Mouse (Mus musculus): ENCODE data around the gene Golga2.

Gene Golga2

DNA sequence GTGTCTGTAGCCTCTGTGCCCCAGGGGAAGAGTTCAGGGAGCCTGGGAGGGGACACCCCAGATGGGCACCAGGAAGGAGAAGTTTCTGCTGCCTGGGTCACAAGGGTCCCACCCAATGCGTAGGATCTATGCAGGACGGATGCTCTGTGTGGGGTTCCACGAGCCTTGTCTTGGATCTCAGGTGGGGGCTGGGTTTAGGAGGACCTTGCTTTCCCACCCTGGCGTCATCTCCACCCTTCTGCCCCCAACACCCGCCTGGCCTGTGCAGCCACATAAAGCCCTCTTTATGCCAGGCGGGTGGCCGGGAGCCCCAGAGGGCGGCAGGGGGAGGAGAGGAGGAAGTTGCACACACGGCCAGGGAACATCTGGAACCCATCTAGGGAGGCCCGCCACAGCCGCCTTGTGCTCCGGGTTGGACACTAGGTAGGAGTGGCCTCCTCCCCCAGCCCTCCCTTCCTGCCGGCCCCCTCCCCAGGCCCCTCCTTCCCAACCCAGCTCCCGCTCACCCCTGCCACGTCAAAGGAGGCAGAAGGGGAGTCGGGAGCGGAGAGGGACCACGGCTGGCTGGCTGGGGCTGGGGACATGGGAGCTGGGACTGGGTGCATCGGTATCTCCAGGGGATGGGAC, 30.7 kb downstream of the Golga2 start:
- no peak for DNase-seq (ENCODE audit: low spot score in 2 of 2)

DNA sequence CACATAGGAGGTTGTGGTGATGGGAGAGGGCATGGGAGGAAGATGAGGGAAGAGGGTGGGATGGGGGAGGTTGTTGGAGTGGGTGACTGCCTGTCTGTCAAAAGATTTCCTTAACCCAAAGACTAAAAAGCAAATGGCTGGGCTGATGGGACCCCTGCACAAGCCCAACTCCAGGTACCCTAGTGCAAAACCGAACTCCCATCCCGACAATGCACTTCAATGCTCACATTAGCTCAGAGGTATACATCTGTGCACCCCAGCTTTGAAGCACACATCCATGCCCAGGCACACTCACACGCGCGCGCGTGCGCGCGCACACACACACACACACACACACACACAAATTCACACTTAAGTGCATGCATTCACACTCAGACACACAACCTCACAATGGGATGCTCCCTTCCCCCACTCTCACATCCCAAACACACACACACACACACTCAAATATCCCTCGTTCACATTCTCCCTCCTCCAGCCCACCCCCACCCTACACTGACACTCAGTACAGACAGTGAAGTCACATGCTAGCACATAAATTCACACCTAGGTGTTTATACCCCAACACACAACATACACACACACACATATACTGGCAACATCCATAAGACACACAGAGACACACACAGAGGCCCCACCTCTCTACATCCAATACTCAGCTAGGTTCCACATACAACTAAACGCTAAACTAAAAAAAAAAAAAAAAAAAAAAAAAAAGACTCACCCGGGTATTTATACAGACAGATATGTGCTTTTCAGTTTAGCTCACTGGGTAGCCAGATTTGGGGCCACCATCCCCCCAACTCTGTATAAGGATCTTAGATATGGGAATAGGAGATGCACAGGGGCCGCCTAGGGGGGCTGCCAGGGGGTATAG, 31.8 kb downstream of the Golga2 start:
- no peak for DNase-seq (ENCODE audit: low spot score in 2 of 2)

DNA sequence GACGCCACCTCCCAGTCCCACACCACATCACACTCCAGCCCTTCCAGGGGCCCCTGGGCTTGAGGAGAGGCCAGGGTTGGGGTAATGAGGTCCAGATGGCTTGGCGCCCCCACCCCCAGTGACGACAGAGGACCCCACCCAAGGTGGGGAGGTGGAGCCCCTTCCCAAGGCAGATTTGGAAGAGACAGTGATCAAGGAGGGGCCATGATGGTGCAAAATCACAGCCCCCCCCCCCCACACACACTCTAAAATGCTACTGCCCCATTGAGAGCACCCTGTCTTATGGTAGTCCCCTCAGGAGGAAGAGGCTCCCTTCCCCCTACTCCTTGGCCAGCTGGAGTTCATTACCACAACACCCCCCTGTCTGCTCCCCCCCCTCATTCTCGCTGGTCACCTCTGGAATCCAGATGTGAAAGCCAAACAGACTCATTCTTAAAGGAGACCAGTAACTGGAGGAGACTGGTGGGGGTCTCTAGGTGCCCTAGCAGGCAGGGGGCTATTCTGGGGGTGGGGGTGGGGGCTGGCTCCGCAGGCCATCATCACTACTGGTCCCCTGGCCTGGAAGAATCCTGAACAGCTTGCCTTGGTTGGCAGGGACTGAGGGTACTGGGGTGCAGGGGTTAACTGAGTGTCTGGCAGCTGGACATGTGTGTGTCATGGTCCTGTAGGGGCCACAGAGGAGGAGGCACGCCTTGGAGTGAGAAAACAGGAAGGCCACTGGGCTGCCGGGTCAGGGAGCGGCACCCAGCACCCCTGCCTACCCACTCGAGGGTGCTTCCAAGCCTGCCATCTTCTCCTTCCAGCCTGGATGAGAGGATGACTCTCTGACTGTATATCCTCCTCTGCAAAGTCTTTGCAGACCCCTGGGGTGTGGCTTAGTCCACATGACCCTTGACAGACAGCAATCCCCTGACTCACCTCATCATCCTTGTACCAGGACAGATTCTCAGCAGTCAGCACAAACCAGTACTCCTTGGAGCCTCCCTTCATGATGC, 32.7 kb downstream of the Golga2 start:
- DNase-seq (ENCODE audit: low spot score in 2 of 2): no peak

DNA sequence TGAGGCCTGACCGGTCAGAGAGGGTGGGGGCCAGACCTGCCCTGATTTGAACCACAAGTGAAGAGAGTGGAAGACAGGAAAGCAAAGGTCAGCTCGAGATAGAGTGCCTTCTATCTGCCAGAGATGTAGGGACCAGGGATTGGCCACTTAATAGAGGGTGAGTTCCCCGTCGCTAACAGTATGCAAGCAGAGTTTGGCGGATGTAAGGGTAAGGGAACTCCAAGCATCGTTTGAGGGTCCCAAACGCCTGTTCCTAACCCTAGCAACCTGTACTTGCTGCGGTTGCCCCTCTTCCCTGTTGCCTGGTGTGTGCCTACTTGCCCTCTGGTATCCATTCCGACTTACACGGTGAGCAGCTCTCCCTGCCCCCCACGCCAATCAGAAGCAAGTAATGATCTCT, 33.5 kb downstream of the Golga2 start:
- no peak for DNase-seq (ENCODE audit: low spot score in 2 of 2)

DNA sequence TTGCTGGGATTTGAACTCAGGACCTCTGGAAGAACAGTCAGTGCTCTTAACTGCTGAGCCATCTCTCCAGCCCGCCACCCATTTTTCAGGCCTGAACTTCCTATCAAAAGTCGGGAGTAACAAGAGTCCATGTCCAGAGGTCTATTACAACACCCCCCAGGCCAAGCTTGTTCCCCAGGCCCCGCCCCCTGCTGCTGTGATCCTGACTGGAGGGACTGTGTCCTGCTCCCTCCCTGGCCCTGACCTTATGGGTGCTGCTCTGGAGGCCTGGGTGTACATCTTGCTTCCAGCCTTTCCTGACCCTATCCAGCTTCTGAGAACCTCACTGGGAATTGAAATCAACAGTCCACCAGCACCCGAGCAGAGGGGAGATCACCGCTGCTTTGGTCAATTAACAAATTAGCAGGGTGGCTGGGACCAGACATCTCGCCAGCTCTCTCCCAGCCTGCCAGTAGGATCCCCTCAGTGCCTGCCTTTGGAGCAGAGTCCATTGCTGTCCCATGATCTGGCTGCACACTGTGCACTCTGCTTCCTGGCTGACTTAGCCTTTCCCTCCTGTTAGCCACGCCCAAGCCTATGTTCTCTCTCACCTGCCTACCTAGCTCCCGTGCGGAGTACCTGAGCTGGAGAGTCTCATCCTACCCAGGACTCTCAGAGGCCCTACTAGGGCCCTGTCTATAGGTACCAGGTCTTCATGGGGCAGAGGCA, 34.6 kb downstream of the Golga2 start:
- no peak for DNase-seq (ENCODE audit: low spot score in 2 of 2)

DNA sequence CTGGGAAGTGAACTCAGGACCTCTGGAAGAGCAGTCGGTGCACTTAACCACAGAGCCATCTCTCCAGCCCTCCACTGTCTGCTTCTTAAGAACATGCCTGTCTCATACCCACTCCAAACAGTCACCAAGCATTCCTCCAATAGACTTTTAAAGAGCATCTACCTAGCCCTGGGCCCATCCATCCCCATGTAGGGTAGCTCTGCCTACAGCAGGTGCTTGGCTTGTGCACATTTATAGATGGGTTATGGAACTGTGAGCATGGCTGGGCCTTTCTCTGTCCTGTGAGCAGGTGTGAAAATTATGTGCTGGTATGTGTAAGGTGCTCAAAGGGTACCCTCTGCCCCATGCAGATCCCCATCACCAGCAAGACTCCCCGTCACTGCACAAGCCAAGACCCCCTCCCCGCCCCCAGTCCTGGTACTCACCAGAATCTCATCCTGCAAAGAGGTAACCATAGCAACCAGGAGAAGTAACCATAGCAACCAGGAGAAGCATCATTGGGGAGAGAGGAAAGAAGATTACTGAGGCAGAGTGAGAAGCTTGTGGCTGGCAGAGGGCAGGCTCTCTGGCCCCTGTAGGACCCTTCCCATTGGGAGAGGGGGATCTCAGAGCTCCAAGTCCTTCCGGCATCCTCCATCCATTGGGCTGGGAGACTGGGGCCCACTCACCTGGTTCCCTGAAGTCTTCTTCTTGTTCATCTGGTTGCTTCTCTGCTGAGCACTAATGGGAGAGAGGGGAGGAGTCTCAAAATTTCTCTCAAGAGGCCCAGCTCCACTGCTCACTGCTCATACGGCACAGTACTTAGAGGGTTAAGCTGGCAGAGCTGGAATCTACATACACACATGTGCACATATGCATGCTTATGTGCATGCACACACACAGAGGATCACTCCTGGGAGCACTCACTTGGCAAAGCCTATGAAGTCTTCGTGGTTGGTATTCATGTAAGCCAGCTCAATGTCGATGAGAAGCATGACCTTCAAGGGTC, 35.9 kb downstream of the Golga2 start:
- DNase-seq (ENCODE audit: low spot score in 2 of 2): no peak

DNA sequence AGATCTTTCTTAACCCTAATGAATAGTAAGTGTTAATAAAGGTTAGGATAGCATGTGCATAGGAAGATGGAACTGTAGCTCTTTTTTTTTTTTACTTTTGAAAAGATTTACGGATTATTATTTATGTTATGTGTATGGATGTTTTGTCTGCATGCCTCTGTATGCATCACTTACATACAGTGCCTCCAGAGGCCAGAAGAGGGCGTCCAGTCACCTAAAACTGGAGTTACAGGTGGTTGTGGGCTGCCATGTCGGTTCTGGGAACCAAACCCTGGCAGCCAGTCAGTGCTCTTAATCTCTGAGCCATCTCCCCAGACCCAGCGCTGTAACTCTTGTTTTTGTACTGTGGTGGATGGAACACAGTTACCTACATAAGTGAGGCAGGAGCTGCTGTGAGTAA, 37.1 kb downstream of the Golga2 start:
- no peak for DNase-seq (ENCODE audit: low spot score in 2 of 2)

DNA sequence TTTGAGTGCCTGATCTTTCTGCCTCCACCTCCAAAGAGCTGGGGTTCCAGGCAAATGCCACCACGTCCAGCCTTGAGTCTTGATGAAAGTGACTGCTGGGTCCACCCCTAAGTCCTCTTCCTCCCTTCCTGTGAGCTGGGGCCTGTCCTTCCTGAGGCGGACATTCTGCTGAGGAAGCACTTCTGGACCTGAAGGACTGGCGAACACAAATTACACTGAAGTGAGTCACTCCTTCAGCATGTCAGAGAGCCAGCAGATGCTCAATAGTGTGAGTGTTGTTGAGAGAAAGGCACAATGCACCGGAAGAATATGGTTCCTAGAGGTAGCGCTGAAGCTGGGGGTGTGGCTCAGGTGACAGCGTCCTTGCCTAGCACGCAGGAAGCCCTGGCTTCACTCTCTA, 38.2 kb downstream of the Golga2 start:
- DNase-seq (ENCODE audit: low spot score in 2 of 2): no peak

DNA sequence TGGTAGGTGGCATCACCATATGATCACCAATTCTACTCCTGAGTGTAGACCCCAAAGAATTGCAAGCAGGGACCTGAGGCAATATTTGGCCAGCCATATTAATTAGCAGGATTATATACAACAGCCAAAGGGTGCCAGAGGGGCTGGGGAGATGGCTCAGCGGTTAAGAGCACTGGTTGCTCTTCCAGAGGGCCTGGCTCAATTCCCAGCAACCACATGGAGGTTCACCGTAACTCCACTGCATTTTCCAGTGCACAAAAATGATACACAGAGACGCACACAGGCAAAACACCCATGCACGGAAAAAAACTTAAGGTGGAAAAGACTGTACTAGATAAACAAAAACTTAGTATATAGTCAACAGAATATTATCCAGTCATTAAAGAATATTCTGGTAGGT, 40.0 kb downstream of the Golga2 start:
- DNase-seq (ENCODE audit: low spot score in 2 of 2): no peak

DNA sequence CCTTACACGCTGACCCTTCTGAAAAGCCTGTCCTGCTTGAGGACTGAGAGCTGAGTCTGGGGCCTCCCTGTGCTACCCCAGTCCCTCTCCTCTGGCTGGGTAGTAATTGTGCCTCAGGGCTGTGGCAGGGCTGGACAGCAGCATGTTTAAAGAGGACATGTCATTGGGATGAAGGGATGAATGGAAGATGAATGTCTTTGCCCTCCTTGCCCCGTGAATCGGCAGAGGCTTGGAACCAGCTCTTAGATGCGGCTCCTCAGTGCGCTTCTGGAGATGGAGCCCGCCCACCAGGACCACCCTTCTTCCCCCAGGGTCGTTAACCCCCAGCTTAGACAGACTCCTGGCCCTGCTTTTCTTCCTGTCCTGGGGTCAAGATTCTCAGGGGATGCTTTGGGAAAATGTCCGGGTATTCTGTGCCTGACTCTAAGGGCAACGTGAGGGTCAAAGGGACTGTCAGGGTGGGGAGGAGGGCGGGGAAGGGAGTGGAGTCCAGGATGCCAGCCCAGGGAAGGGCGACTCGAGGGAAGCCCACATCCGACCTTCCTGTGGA, 41.8 kb downstream of the Golga2 start:
- no peak for DNase-seq (ENCODE audit: low spot score in 2 of 2)

DNA sequence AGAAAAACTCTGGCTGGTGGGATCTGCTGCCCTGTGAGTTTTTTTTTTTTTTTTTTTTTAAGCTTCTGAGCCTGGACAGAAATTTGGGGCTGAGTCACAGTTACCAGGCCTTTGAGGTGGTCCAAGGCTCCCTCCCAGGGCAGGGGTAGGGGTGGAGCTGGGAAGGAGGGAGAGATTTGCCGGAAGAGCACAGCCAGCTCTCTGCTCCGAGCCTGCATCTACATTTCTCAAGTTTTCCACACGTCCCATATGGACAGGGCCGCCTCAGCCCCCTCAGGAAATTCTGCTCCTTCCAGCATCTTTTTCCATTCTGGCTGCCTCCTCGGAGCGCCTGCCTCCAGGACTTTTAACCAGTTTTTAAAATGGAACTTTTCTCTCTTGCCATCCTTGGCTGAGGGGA, 42.3 kb downstream of the Golga2 start:
- DNase-seq (ENCODE audit: low spot score in 2 of 2): no peak

DNA sequence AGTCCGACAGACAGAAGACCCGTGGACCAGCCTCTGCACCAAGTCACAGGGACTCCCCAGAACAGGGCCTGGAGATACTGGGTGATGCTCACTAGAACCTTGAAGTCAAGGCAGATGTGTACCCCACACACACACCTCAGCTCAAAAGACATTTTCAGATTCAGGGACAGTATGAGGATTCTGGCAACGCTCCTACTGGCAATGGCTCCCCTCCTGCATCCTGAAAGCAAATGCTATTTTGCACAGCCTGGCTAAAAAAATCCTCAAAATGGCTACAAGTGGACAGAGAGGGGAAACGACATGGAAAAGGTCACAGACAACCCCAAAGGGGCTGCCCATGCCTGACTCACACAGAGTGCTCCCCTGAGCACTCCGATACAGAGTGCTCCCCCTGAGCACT, 45.0 kb downstream of the Golga2 start:
- no peak for DNase-seq (ENCODE audit: low spot score in 2 of 2)

DNA sequence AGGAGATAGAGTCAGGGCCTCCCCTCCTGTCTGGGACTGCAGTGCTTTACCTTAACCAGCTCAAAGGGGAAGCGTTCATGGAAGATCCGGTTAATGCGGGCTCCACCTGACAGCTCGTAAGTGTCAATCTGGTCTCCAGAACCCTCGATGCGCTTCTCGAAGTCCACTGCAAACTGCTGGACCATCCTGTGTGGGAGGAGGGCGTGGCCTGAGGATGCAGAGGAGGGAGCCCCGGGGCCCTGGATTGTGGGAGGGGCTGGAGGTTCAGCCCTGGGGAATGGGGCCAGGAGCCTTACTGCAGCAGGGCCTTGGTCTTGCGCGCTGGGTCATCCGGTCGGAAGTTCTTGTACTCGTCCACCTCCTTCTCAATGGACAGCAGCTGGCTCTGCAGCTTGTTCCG, 48.7 kb downstream of the Golga2 start:
- no peak for DNase-seq (ENCODE audit: low spot score in 2 of 2)

DNA sequence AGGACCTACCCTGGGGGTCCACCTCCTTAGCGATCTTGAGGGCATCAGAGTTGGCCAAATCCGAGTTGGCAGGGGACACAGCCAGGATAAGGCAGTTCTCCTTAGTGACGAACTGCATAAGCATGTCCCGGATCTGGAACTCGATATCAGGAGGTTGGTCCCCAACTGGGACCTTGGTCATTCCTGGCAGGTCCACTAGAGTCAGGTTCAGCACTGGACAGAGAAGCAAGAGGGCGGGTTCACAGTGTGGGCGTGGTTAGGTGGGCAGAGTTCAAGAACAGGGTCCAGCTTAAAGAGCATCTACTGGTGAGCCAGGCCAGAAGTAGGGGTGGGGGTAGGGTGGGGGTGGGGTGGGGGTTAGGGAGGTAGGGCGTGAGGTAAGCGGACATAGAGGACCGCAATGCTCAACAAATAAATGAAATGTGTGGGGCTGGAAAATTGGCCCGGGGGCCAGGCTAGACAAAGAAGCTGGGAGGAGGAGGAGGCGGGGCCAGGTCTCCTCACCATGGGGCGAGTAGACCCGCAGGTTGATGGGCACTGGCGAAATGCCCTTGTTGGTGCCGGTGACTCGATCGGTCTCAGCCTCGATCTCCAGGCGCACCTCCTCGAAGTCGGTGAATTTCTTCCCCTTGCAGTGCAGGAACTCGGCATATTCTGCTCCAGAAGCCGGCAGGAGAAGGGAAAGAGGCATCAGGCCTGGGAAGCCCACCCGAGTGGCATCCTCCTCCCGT, 52.9 kb downstream of the Golga2 start:
- no peak for DNase-seq (ENCODE audit: low spot score in 2 of 2)

DNA sequence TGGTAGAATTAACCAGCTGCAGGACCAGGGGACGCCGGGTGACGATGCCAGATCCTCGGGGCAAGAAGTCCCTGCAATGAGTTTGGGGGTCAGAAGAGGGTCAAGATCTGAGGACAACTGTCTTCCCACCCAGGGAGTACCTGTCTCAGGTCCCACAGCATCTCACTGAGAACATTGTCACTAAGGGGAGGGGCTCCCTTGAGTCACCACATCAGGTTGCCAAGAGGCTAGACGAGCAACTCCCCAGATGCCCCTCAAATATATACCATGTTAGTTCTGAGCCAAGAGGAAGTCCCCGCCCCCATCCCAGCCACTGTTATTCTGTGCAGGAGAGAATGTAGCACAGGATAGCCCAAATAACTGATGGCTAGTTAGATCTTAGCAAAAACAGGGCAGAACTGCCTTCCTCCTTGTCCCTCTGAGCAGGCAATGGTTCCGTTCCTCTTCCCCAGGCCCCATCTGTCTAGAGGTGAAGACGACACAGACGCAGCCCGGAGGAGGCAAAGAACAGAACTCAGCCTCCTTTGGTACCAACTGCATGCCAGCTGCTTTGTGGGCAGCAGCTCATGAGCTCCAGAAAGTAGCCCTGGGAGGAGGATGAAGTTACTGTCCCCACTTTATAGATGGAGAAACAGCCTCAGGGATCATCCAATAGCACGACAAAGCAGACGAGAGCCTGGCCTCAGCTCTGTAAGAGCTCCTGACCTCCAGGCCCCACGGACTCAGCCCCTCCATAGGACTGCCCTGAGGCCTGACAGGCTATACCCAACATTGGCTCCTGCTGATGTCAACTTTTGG, 53.9 kb downstream of the Golga2 start:
- DNase-seq (ENCODE audit: low spot score in 2 of 2): no peak

DNA sequence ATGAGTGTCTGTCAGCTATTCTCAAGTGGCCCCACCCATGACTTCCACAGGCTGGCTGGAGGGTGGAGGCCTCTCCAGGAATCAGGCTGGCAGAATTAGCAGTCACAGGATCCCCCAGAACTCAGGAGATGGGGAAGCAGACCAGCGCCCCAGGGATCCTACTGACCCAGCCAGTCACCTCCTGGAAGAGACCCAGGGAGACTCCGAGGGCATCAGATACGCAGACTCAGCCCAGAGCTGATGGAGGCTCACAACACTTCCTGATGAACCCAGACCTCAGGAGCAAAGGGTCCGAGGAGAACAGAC, 54.4 kb downstream of the Golga2 start:
- no peak for DNase-seq (ENCODE audit: low spot score in 2 of 2)

DNA sequence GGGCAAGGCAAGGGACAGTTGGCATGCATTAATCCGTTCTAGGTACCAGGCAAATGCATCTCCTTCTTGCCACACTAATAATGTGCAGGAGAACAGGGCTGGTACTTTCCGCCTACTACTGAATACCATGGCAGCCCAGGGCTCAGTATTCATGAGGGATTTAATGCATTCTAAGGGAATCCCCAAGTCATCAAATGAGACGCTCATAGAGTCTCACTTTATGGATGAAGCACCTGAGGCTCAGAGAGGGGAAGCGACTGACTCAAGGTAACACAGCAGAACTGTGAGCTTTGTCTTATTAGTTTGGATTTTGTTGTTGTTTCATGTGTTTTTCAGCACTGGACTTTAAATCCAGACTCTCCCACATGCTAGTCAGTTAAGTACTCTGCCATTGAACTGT, 54.9 kb downstream of the Golga2 start:
- no peak for DNase-seq (ENCODE audit: low spot score in 2 of 2)

DNA sequence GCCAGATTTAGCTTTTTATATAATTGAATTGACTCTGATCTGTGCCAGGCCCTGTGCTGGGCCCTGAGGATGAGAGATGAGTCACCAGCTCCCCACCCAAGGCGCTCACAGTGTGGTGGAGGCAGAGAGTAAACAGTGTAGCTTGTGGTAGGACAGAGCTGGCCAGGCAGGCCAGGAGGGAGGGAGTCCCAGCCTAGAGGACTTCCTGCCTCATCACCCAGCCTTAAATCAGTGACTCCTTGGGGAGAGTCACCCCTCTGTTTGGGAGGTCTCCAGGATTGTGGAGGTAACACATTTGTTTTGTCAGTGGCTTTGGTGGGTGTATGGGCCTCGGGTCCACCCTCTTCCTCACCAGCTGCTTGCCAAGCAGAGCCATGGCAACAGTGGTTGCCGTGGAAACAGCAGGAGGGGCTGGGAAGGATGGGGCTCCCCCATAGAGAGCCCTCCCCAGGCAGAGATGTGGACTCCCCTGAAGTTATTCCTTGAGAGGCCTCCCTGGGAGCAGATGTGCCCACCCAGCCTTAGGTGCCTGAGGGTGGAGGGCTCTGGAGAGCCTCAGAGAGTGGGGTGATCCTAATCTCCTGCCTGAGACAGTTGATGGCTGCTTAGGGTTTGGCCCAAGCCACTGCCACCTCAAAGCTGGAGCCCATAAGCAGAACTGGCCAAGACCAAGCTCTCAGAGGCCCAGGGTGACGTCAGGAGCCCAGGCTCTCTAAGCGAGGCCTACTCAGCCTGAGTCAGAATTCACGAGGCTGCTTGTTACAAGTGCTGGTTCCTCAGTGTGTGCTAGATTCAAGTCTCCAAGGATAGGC, 55.6 kb downstream of the Golga2 start:
- no peak for DNase-seq (ENCODE audit: low spot score in 2 of 2)
